Mouse (Mus musculus) embryonic fibroblast, embryonic 13.5 days (primary cell): ENCODE measurements around the gene Ly86.

Experiments used
- CTCF ChIP-seq: IDR thresholded peaks from 2 replicates; pipeline ENCODE4 v1.5.1; 2011; ENCODE audit warnings: mild to moderate bottlenecking, control low read depth, low read length, moderate library complexity, borderline replicate concordance; ENCODE audit not compliant: insufficient read depth
- POLR2A ChIP-seq: IDR thresholded peaks from 2 replicates; pipeline ENCODE4 v1.6.1; 2011; ENCODE audit warnings: low read depth, mild to moderate bottlenecking, control low read depth, low read length, moderate library complexity

DNA sequence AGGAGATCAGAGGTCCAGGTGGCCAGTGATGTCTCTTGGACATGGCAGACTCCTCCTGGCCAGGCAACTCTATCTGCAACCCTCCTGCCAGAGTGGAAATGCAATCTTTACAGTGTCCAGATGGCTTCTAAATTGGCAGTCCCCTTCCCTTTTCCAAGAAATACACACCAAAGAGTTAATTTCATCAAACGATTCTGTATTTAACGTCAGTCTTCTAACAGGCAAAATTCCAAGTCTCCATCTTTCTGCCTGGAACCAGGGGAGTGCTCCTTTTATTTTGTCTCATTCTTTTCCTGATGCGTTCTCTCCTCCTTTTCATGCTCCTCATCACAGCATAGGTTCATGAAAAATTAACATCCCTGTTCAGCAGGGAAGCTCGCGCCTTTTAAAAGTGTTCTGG is 47.1 kb upstream of the Ly86 start:
- TF ChIP-seq CTCF = no peak
- no peak for TF ChIP-seq POLR2A
